Mouse (Mus musculus) 3134 (cell line): ENCODE data around the gene Vmn1r159.
"Not testable (repeated sequence)": the region's sequence is repeated elsewhere in the genome, so short reads cannot be mapped to it uniquely, and the experiment has no call there.

Experiments used
- DNase-seq: peaks from one replicate; pipeline ENCODE4 v3.0.0-alpha.2; 2011; ENCODE audit warnings: low spot score; ENCODE audit not compliant: insufficient read length; ENCODE audit errors: extremely low read depth

Vmn1r159 gene

DNA sequence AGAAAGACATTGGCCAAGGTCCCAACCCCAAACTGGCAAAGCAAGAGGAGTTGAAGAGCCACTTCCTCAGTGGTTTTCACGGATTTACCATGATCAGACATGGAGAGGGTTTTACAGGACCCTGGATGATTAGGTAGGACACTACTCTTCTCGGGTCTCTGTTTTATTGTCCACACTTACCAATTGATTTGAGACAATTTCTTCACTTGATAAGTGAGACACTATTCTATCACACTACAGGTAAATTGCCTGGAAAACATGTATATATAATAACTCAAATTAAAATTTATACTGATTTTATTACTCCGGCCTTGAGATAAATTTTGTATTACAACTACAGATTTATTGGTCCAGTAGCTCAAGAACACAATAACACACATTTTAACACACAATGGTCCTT lies at the start of gene Vmn1r159:
Gene Vmn1r159, minus strand, starts transcription at position 101 of the 400 bp plus-strand sequence.
- DNase-seq, result not testable (repeated sequence)

DNA sequence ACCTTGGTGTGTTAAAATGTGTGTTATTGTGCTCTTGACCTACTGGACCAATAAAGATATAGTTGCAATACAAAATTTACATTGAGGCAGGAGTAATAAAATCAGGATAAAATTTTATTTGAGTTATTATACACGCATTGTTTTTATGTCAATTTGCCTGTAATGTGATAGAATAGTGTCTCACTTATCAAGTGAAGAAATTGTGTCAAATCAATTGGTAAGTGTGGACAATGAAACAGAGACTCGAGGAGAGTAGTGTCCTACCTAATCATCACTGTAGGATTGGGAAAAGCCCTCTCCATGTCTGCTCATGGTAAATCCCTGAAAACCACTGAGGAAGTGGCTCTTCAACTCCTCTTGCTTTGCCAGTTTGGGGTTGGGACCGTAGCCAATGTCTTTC lies 27.5 kb upstream of the Vmn1r159 start, which contains the start of gene Vmn1r160:
Gene Vmn1r160, plus strand, starts transcription at position 301 of the 400 bp plus-strand sequence.
- not testable (repeated sequence) for DNase-seq
